Mouse (Mus musculus): ENCODE results near the gene Ppp1r14b. TPM values are rescaled to one million over a fixed set of nuclear protein-coding genes. Genes with fewer than 3 reads are reported as not detected.

Ppp1r14b gene
- polyA plus RNA-seq, 1 experiment from 2014 or later, result 136 TPM

- Histone ChIP-seq H3K4me3 (no peak overlapping the region), H3K9ac (no peak overlapping the region), H3K27me3 (no peaks in the 10 kb centered on the region), H3K9me3 (replicated peaks) (no peaks in the 10 kb centered on the region), H3K4me1 (replicated peaks) (peaks cover 31% of the 10 kb centered on the region), H3K36me3 (peaks cover 23% of the 10 kb centered on the region), H3K4me2 (no peak overlapping the region), H3K27ac (no peak overlapping the region)
- no peak for ATAC-seq (replicated peaks; ENCODE audit: insufficient number of reproducible peaks, insufficient read depth, low FRiP score, low read depth)
- 93% methylated on average over 19 of the region's 19 CpGs for WGBS
These were observed 24.7 kb downstream of the Ppp1r14b start for GRCm38 (mm10) chr19:6999360-7000063.

DNA sequence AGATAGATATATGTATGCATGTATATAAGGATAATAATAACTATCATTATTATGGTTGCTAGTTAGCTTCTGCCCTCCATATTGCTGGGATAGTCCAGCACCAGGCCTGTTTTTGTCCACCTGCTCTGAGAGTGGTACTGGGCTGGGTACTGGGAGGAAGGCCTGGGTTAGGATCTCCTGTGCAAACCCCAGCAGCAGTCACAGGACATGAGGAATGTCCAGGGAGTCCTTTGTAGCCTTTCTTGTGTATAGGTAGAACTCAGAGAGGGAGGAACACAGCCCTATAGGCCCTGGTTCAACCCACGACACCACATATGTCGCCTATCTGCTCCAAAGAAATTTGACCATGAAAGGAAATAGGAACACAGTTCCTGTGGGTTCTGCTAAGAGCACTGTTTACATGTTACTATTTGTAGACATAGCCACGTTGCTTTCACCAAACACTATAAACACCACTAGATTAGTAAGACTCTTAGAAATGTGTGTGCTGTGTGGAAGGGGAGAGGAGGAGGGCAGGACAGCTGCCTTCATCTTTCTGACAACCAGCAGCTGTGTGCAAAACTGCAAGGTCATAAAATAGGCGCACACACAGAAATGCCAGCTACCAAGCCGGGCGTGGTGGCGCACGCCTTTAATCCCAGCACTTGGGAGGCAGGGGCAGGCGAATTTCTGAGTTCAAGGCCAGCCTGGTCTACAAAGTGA lies 32.3 kb downstream of the Ppp1r14b start:
- no peak overlapping the region for H3K27ac ChIP-seq
- whole genome bisulfite sequencing, result 79% methylated on average over 9 of the region's 9 CpGs

DNA sequence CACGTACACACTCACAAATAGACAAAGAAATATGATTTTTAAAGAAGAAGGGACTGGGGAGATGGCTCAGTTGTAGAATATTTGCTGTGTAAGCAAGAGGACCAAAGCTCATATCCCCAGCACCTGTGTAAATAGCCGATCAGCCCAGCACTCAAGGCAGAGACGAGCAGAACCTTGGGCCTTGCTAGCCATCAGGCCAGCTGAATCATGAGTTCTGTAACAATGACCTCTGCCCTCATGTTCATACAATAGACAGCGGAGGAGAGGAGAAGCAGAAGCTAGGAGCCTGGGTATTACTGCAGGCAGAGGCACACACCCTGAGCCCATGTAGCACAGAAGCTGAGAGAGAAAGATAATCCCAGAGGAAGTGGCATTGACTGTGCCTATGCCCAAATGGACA lies 37.7 kb downstream of the Ppp1r14b start:
- 84% methylated on average over 4 of the region's 4 CpGs for WGBS
- H3K36me3 ChIP-seq, result no peaks in the 10 kb centered on the region
- ATAC-seq (replicated peaks; ENCODE audit: insufficient number of reproducible peaks, insufficient read depth, low FRiP score, low read depth), result no peak
- no peak overlapping the region for H3K4me2 ChIP-seq
- H3K9me3 ChIP-seq (replicated peaks), result no peaks in the 10 kb centered on the region
- H3K9ac ChIP-seq, result no peak overlapping the region
- no peak overlapping the region for H3K4me3 ChIP-seq
- no peak overlapping the region for H3K27ac ChIP-seq
- no peaks in the 10 kb centered on the region for H3K4me1 ChIP-seq (replicated peaks)
- H3K27me3 ChIP-seq, result no peaks in the 10 kb centered on the region

More for the DNA sequence above, 32.3 kb downstream of the Ppp1r14b start:
- no peak overlapping the region for H3K4me3 ChIP-seq
- H3K4me2 ChIP-seq, result no peak overlapping the region
- no peaks in the 10 kb centered on the region for H3K27me3 ChIP-seq
- no peaks in the 10 kb centered on the region for H3K36me3 ChIP-seq
- H3K9ac ChIP-seq, result no peak overlapping the region
- H3K9me3 ChIP-seq (replicated peaks), result no peaks in the 10 kb centered on the region
- H3K4me1 ChIP-seq (replicated peaks), result peaks cover 8% of the 10 kb centered on the region
- no peak for ATAC-seq (replicated peaks; ENCODE audit: insufficient number of reproducible peaks, insufficient read depth, low FRiP score, low read depth)

DNA sequence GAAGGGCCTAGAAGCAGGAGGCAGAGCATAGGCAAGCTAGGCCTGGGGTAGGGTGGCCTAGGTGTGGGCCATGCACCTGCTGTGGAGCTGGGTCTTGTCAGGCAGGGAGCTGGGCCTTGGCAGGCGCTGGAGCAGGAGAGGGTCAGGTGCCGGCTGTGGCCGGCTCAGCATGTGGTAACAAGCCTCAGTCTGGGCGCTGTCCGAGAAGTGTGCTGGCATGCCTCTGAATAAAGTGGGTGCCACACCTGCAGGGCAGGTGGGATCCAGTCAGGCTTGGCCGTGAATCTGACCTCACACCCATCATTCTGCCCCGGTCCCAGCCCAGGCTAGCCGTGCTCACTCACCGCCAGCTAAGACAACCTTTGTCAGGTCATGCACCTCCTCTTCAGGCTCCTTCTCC lies 39.2 kb downstream of the Ppp1r14b start:
- Histone ChIP-seq H3K36me3 (no peaks in the 10 kb centered on the region), H3K27me3 (no peaks in the 10 kb centered on the region), H3K9me3 (replicated peaks) (no peaks in the 10 kb centered on the region), H3K27ac (no peak overlapping the region), H3K9ac (no peak overlapping the region), H3K4me3 (no peak overlapping the region), H3K4me1 (replicated peaks) (peaks cover 3% of the 10 kb centered on the region), H3K4me2 (no peak overlapping the region)
- ATAC-seq (replicated peaks; ENCODE audit: insufficient number of reproducible peaks, insufficient read depth, low FRiP score, low read depth), result no peak
- WGBS, result 89% methylated on average over 9 of the region's 9 CpGs

GRCm38 (mm10) chr19:7014481-7015135 lies 39.8 kb downstream of the Ppp1r14b start:
- Histone ChIP-seq H3K27me3 (no peaks in the 10 kb centered on the region), H3K4me3 (no peak overlapping the region), H3K27ac (no peak overlapping the region), H3K4me1 (replicated peaks) (peaks cover 7% of the 10 kb centered on the region), H3K9ac (no peak overlapping the region), H3K4me2 (no peak overlapping the region), H3K36me3 (peaks cover 1% of the 10 kb centered on the region; the same call in 1 of the 2 replicates), H3K9me3 (replicated peaks) (no peaks in the 10 kb centered on the region)
- no peak for ATAC-seq (replicated peaks; ENCODE audit: insufficient number of reproducible peaks, insufficient read depth, low FRiP score, low read depth)
- WGBS, result 84% methylated on average over 20 of the region's 20 CpGs

DNA sequence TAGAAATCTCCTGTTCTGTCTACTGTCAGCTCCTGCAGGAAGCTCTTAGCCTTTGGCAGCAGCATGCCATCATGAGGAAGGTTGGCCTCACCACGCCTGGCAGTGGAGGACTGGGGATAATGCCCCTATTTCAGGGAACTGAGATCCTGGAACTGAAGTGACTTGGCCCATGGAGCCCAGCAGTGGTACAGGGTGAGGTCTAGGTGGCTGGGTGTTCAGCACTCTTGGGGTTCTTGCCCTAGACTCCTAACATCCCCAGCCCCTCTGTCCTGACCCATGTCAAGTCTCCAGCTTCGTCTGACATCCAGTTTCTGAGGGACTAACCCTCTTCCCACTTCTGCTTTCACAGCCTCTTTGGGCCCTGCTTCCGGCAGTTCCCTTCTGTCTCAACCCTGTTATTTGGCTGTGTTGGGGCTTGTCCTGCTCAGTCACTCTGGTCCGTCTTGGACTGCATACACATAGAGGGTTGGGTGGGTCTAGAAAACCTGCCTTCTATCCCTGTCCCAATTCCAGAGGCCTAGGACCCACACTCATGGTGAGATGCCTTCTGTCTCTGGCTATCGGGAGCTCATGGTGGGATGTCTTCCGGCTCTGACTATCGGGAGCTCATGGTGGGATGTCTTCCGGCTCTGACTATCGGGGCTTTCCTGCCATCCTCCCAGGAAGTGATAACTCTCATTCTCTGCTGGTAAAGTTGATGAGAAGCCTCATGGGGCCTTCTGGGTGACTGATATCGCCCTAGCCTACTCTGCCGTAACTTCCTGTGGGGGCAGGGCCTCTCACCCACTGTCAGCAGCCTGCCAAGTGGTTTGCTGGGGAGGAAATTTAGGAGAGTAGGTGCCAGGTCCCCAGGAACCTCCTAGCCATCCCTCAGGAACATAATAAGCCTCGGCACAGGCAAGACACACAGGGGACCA lies 43.0 kb downstream of the Ppp1r14b start:
- Histone ChIP-seq H3K4me1 (replicated peaks) (peaks cover 10% of the 10 kb centered on the region), H3K9ac (no peak overlapping the region), H3K27me3 (no peaks in the 10 kb centered on the region), H3K36me3 (peaks cover 33% of the 10 kb centered on the region), H3K27ac (peak overlapping the region; percentile 60), H3K4me2 (peak overlapping the region; percentile 23; the same call in 1 of the 2 replicates), H3K9me3 (replicated peaks) (no peaks in the 10 kb centered on the region), H3K4me3 (peak overlapping the region; percentile 20)
- ATAC-seq (replicated peaks; ENCODE audit: insufficient number of reproducible peaks, insufficient read depth, low FRiP score, low read depth), result no peak
- WGBS, result 56% methylated on average over 12 of the region's 12 CpGs

GRCm38 (mm10) chr19:7018546-7018945 lies 43.8 kb downstream of the Ppp1r14b start:
- no peak overlapping the region for H3K9ac ChIP-seq
- H3K9me3 ChIP-seq (replicated peaks), result no peaks in the 10 kb centered on the region
- H3K4me2 ChIP-seq, result peak overlapping the region; percentile 23; the same call in 1 of the 2 replicates
- WGBS, result 80% methylated on average over 11 of the region's 11 CpGs
- no peaks in the 10 kb centered on the region for H3K27me3 ChIP-seq
- no peak for ATAC-seq (replicated peaks; ENCODE audit: insufficient number of reproducible peaks, insufficient read depth, low FRiP score, low read depth)
- H3K27ac ChIP-seq, result peak overlapping the region; percentile 60
- H3K4me1 ChIP-seq (replicated peaks), result peaks cover 10% of the 10 kb centered on the region
- peaks cover 40% of the 10 kb centered on the region for H3K36me3 ChIP-seq
- H3K4me3 ChIP-seq, result peak overlapping the region; percentile 20

DNA sequence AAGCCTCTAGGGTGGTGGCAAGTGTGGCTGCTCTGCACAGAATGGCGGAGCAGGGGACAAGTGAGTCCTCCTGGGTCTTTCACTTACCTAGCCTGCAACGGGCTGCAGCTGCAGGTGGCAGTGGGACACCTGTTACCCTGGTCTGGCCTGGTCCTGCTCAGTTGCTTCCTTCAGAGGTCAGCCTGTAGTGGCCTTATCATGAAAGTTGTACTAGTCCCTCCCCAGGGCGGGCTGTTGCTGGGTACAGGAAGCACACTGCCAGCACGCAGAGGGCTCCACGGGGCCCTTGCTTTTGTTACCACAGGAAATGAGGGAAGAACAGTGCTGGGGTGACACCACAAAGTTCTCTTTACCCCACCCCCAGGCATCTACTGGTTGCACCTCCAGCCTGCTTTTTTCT lies 44.4 kb downstream of the Ppp1r14b start, which contains the start of gene Fermt3:
Fermt3 (minus strand) TSS at position 279 of the 400 bp plus-strand sequence.
- peak within 1 kb of the TSS; percentile 20 for H3K4me3 ChIP-seq
- ATAC-seq (replicated peaks; ENCODE audit: insufficient number of reproducible peaks, insufficient read depth, low FRiP score, low read depth), result peak; percentile 53; the same call in 1 of the 2 replicates
- H3K27me3 ChIP-seq, result no peaks in the 10 kb centered on the region
- H3K9ac ChIP-seq, result no peak within 1 kb of the TSS
- 58% methylated on average over 5 of the region's 5 CpGs for WGBS
- peaks cover 10% of the 10 kb centered on the region for H3K4me1 ChIP-seq (replicated peaks)
- H3K9me3 ChIP-seq (replicated peaks), result no peaks in the 10 kb centered on the region
- peaks cover 45% of the 10 kb centered on the region for H3K36me3 ChIP-seq
- peak within 1 kb of the TSS; percentile 23; the same call in 1 of the 2 replicates for H3K4me2 ChIP-seq
- peak within 1 kb of the TSS; percentile 60 for H3K27ac ChIP-seq

DNA sequence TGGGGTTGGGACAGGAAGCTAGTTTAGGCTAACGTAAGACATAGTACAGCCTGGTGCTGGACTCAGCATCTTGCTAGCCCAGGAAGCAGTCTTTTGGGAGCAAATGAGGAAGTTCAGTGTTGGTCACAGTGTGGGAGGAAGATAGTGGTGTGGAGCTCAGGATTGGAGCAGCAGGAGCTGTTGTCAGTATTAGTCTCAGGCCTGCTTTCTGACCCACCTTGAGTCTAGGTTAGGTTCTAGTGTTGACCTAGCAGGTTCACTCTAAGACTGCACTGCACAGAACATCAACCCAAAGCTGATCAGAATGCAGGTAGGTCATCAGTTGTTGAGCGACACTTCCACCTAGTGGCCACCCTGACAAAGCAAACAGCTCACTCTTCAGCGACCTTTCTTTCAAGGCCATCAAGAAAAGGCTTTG lies 45.5 kb downstream of the Ppp1r14b start:
- no peak overlapping the region for H3K4me2 ChIP-seq
- peaks cover 10% of the 10 kb centered on the region for H3K4me1 ChIP-seq (replicated peaks)
- H3K9ac ChIP-seq, result no peak overlapping the region
- 42% methylated on average over 3 of the region's 3 CpGs for WGBS
- ATAC-seq (replicated peaks; ENCODE audit: insufficient number of reproducible peaks, insufficient read depth, low FRiP score, low read depth), result peak; percentile 18; the same call in 1 of the 2 replicates
- H3K4me3 ChIP-seq, result no peak overlapping the region
- no peaks in the 10 kb centered on the region for H3K27me3 ChIP-seq
- H3K27ac ChIP-seq, result peak overlapping the region; percentile 60
- no peaks in the 10 kb centered on the region for H3K9me3 ChIP-seq (replicated peaks)
- peaks cover 56% of the 10 kb centered on the region for H3K36me3 ChIP-seq

All from heart, embryonic 15.5 days (tissue).